Mouse (Mus musculus): ENCODE measurements around the gene Cmtm6.
"Not testable (repeated sequence)": the region's sequence is repeated elsewhere in the genome, so short reads cannot be mapped to it uniquely, and the experiment has no call there.

Gene Cmtm6

GRCm38 (mm10) chr9:114731011-114731755 lies at the start of gene Cmtm6:
Gene Cmtm6 (plus strand): TSS chr9:114731116.
- DNase-seq (ENCODE audit: low spot score in 2 of 2) = peak; percentile 93 to 95

- DNase-seq (ENCODE audit: low spot score in 2 of 2) = no peak
Observed at GRCm38 (mm10) chr9:114682193-114682592, 48.7 kb upstream of the Cmtm6 start.

GRCm38 (mm10) chr9:114686245-114686644 lies 44.7 kb upstream of the Cmtm6 start:
- no peak for DNase-seq (ENCODE audit: low spot score in 2 of 2)

- no peak for DNase-seq (ENCODE audit: low spot score in 2 of 2)
Observed at GRCm38 (mm10) chr9:114687639-114688038, 43.3 kb upstream of the Cmtm6 start.

- peak; percentile 97 to 98 for DNase-seq (ENCODE audit: low spot score in 2 of 2)
Observed at GRCm38 (mm10) chr9:114688252-114688952, 42.5 kb upstream of the Cmtm6 start, which contains the start of gene Dync1li1. Gene Dync1li1 (plus strand): TSS chr9:114688790.

GRCm38 (mm10) chr9:114688953-114689407 lies 41.9 kb upstream of the Cmtm6 start:
- no peak for DNase-seq (ENCODE audit: low spot score in 2 of 2)

GRCm38 (mm10) chr9:114690119-114690601 lies 40.8 kb upstream of the Cmtm6 start:
- DNase-seq (ENCODE audit: low spot score in 2 of 2) = no peak

- DNase-seq (ENCODE audit: low spot score in 2 of 2) = no peak
Observed at GRCm38 (mm10) chr9:114691112-114691511, 39.8 kb upstream of the Cmtm6 start.

- DNase-seq (ENCODE audit: low spot score in 2 of 2) = not testable (repeated sequence)
Observed at GRCm38 (mm10) chr9:114695662-114696061, 35.3 kb upstream of the Cmtm6 start.

- DNase-seq (ENCODE audit: low spot score in 2 of 2) = peak; percentile 26 to 32
Observed at GRCm38 (mm10) chr9:114697072-114697471, 33.8 kb upstream of the Cmtm6 start.

- peak in 1 of 2 experiments; percentile 47 for DNase-seq (ENCODE audit: low spot score in 2 of 2)
Observed at GRCm38 (mm10) chr9:114697926-114698325, 33.0 kb upstream of the Cmtm6 start.

- no peak for DNase-seq (ENCODE audit: low spot score in 2 of 2)
Observed at GRCm38 (mm10) chr9:114699262-114699661, 31.7 kb upstream of the Cmtm6 start.

- no peak for DNase-seq (ENCODE audit: low spot score in 2 of 2)
Observed at GRCm38 (mm10) chr9:114699882-114700665, 30.8 kb upstream of the Cmtm6 start.

- DNase-seq (ENCODE audit: low spot score in 2 of 2) = no peak
Observed at GRCm38 (mm10) chr9:114701031-114701430, 29.9 kb upstream of the Cmtm6 start.

GRCm38 (mm10) chr9:114701921-114702320 lies 29.0 kb upstream of the Cmtm6 start:
- DNase-seq (ENCODE audit: low spot score in 2 of 2) = no peak

- no peak for DNase-seq (ENCODE audit: low spot score in 2 of 2)
Observed at GRCm38 (mm10) chr9:114707805-114708204, 23.1 kb upstream of the Cmtm6 start.

GRCm38 (mm10) chr9:114710345-114710744 lies 20.6 kb upstream of the Cmtm6 start:
- DNase-seq (ENCODE audit: low spot score in 2 of 2) = no peak

- no peak for DNase-seq (ENCODE audit: low spot score in 2 of 2)
Observed at GRCm38 (mm10) chr9:114713481-114713880, 17.4 kb upstream of the Cmtm6 start.

- no peak for DNase-seq (ENCODE audit: low spot score in 2 of 2)
Observed at GRCm38 (mm10) chr9:114716677-114717331, 14.1 kb upstream of the Cmtm6 start.

GRCm38 (mm10) chr9:114727315-114727714 lies 3.6 kb upstream of the Cmtm6 start:
- DNase-seq (ENCODE audit: low spot score in 2 of 2) = no peak

- not testable (repeated sequence) for DNase-seq (ENCODE audit: low spot score in 2 of 2)
Observed at GRCm38 (mm10) chr9:114728432-114728831, 2.5 kb upstream of the Cmtm6 start.
